Mouse (Mus musculus): Measurements from ENCODE around the gene Mmp9.

- TF ChIP-seq EP300 (IDR thresholded peaks at IDR 0.05; ENCODE audit: low read depth) (no peak), CTCF (IDR thresholded peaks at IDR 0.05; ENCODE audit: low read depth) (0 out of 2 replicates have a peak, but pooled peaks have one; percentile 12)
These were observed 15.1 kb downstream of the Mmp9 start for GRCm38 (mm10) chr2:164955725-164956124.
